Mouse (Mus musculus) spleen, adult 2 months (tissue): ENCODE results near the gene Inpp4a. TPM values are rescaled to one million over a fixed set of nuclear protein-coding genes. Genes with fewer than 3 reads are reported as not detected.

ENCODE experiments used
- DNase-seq, 2 experiments: peaks; one replicate each; pipeline versions ENCODE4 v3.0.0 to v3.0.0-alpha.2; 2012 to 2021; ENCODE audit warnings: low spot score in 2 of 2, low read depth in 1 of 2
- H3K27ac ChIP-seq: fragments of 200-500 bp; 2 replicates; pipeline ENCODE4 v1.5.1; 2012; ENCODE audit warnings: low read length, inconsistent platforms; ENCODE audit not compliant: insufficient read depth
- H3K27me3 ChIP-seq: fragments of 200-500 bp; 2 replicates; pipeline ENCODE4 v1.6.1; 2012; ENCODE audit warnings: mild to moderate bottlenecking, moderate library complexity, low read length, inconsistent platforms; ENCODE audit not compliant: control insufficient read depth, insufficient read depth
- H3K36me3 ChIP-seq: fragments of 200-500 bp; 2 replicates; pipeline ENCODE4 v1.6.1; 2012; ENCODE audit warnings: mild to moderate bottlenecking, low read length, inconsistent platforms; ENCODE audit not compliant: control insufficient read depth, insufficient read depth
- H3K4me1 ChIP-seq: fragments of 200-500 bp; 2 replicates; pipeline ENCODE4 v1.6.1; 2011; ENCODE audit warnings: inconsistent platforms; ENCODE audit not compliant: control insufficient read depth, insufficient read depth, insufficient read length
- H3K4me3 ChIP-seq: fragments of 200-500 bp; 2 replicates; pipeline ENCODE4 v1.5.1; 2011; ENCODE audit warnings: mild to moderate bottlenecking, inconsistent platforms; ENCODE audit not compliant: insufficient read depth, insufficient read length; ENCODE audit errors: extremely low read depth
- CTCF ChIP-seq: fragments of 200-500 bp; IDR thresholded peaks from 2 replicates; pipeline ENCODE4 v1.5.1; 2011; ENCODE audit warnings: mild to moderate bottlenecking, inconsistent platforms; ENCODE audit not compliant: insufficient read depth, insufficient read length, insufficient replicate concordance; ENCODE audit errors: extremely low read depth
- POLR2A ChIP-seq: fragments of 200-500 bp; IDR thresholded peaks from 2 replicates; pipeline ENCODE4 v1.6.1; 2011; ENCODE audit warnings: low read depth, low read length, inconsistent platforms
- WGBS: fragments of 180-500 bp; shearing (Covaris S2); methylation state at CpG from one replicate; pipeline ENCODE4 v1.1.7; 2018; 5-methylcytosine and 5-hydroxymethylcytosine counted together
- polyA plus RNA-seq: library from polyadenylated mRNA; depleted of rRNA; stranded (reverse); fragments of >200 nt; gene quantifications from 2 replicates; pipeline ENCODE4 v1.2.3, GENCODE M21; 2012

Gene Inpp4a
- polyA plus RNA-seq, 1 experiment = 14.0 TPM

- WGBS = 91% methylated on average over 5 of the region's 5 CpGs
Observed at GRCm38 (mm10) chr1:37380913-37381312, 81.2 kb downstream of the Inpp4a start.

GRCm38 (mm10) chr1:37384304-37384703 lies 84.6 kb downstream of the Inpp4a start:
- H3K36me3 ChIP-seq = peaks cover 4% of the 10 kb centered on the region
- H3K27ac ChIP-seq = no peak overlapping the region
- no peak overlapping the region for H3K4me3 ChIP-seq
- no peak for TF ChIP-seq CTCF
- no peak for TF ChIP-seq POLR2A
- H3K27me3 ChIP-seq = no peaks in the 10 kb centered on the region
- H3K4me1 ChIP-seq = no peaks in the 10 kb centered on the region
- DNase-seq = no peak
- WGBS = 69% methylated on average over 3 of the region's 3 CpGs

More at GRCm38 (mm10) chr1:37380913-37381312, 81.2 kb downstream of the Inpp4a start:
- Histone ChIP-seq H3K27ac (no peak overlapping the region), H3K27me3 (no peaks in the 10 kb centered on the region), H3K36me3 (peaks cover 4% of the 10 kb centered on the region), H3K4me3 (no peak overlapping the region), H3K4me1 (no peaks in the 10 kb centered on the region)
- DNase-seq = no peak
- TF ChIP-seq POLR2A = no peak
- no peak for TF ChIP-seq CTCF

GRCm38 (mm10) chr1:37386448-37386971 lies 86.8 kb downstream of the Inpp4a start:
- TF ChIP-seq POLR2A (no peak), CTCF (no peak)
- no peaks in the 10 kb centered on the region for H3K27me3 ChIP-seq
- WGBS = 88% methylated on average over 7 of the region's 7 CpGs
- H3K4me1 ChIP-seq = no peaks in the 10 kb centered on the region
- no peak for DNase-seq
- H3K27ac ChIP-seq = no peak overlapping the region
- no peak overlapping the region for H3K4me3 ChIP-seq
- H3K36me3 ChIP-seq = peaks cover 6% of the 10 kb centered on the region; the same call in 1 of the 2 replicates

GRCm38 (mm10) chr1:37393174-37393573 lies 93.5 kb downstream of the Inpp4a start:
- no peak overlapping the region for H3K27ac ChIP-seq
- no peaks in the 10 kb centered on the region for H3K27me3 ChIP-seq
- DNase-seq = no peak
- H3K36me3 ChIP-seq = peaks cover 9% of the 10 kb centered on the region
- no peaks in the 10 kb centered on the region for H3K4me1 ChIP-seq
- H3K4me3 ChIP-seq = no peak overlapping the region
- TF ChIP-seq CTCF (no peak), POLR2A (no peak)
- 79% methylated on average over 5 of the region's 5 CpGs for WGBS

GRCm38 (mm10) chr1:37396481-37396880 lies 96.8 kb downstream of the Inpp4a start:
- Histone ChIP-seq H3K4me3 (no peak overlapping the region), H3K4me1 (no peaks in the 10 kb centered on the region), H3K27ac (no peak overlapping the region), H3K36me3 (peaks cover 6% of the 10 kb centered on the region), H3K27me3 (no peaks in the 10 kb centered on the region)
- no peak for DNase-seq
- 81% methylated on average over 1 of the region's 1 CpGs for WGBS
- TF ChIP-seq CTCF = no peak
- no peak for TF ChIP-seq POLR2A

GRCm38 (mm10) chr1:37398961-37399360 lies 99.3 kb downstream of the Inpp4a start:
- TF ChIP-seq POLR2A = no peak
- TF ChIP-seq CTCF = no peak
- Histone ChIP-seq H3K4me1 (no peaks in the 10 kb centered on the region), H3K36me3 (peaks cover 3% of the 10 kb centered on the region), H3K27ac (no peak overlapping the region), H3K4me3 (no peak overlapping the region), H3K27me3 (no peaks in the 10 kb centered on the region)
- 80% methylated on average over 3 of the region's 3 CpGs for WGBS
- DNase-seq = no peak

GRCm38 (mm10) chr1:37399734-37400133 lies 100.1 kb downstream of the Inpp4a start:
- no peak for TF ChIP-seq CTCF
- H3K27ac ChIP-seq = no peak overlapping the region
- 94% methylated on average over 8 of the region's 8 CpGs for WGBS
- H3K4me3 ChIP-seq = no peak overlapping the region
- peaks cover 3% of the 10 kb centered on the region for H3K36me3 ChIP-seq
- no peak for DNase-seq
- H3K4me1 ChIP-seq = no peaks in the 10 kb centered on the region
- no peaks in the 10 kb centered on the region for H3K27me3 ChIP-seq
